Mouse (Mus musculus) stomach, postnatal 0 days (tissue): ENCODE results near the gene Ubxn1.

Experiments used
- CTCF ChIP-seq: IDR thresholded peaks from 2 replicates; pipeline ENCODE4 v1.5.1; 2016; ENCODE audit warnings: antibody characterized with exemption, low read depth, mild to moderate bottlenecking, moderate library complexity
- EP300 ChIP-seq: optimal IDR thresholded peaks from 2 replicates; pipeline ENCODE3; 2016; ENCODE audit warnings: antibody characterized with exemption

DNA sequence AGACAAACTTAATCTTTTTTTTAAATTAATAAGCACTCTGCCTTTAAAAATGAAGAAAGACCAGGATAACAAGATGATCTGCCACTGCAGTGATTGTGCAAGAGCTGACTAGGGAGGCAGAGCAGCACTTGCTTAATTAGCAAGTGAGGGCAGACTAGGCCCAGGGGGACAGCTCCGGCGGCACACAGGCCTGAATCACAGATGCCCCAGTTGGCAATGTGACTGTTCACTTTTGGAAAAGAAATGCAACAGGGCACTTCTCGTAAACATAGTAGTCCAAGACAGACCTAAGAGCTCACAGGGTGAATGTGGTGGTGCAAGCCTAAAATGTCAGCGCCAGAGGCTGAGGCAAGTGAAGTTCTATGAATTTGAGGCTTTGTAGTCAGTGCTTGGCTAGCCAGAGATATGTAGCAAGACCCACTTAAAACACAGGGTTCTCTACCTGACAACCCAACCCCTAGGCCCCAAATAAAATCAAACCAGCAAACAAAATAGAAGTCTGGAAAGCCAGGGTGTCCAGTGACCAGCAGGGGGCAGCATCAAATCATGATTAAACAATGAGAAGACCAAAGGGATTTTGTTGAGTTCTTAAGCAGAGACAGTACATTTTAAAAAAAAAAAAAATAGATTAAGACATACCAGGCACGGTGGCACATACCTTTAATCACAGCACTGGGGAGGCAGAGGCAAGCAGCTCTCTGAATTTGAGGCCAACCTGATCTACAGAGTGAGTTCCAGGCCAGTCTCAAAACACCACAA, 26.7 kb upstream of the Ubxn1 start:
- TF ChIP-seq CTCF, result peak; percentile 85
- TF ChIP-seq EP300, result no peak
